Mouse (Mus musculus) large intestine, adult 2 months (tissue): ENCODE data around the gene Lrp2. TPM values are rescaled to one million over a fixed set of nuclear protein-coding genes. Genes with fewer than 3 reads are reported as not detected.

Experiments used
- DNase-seq: peaks from one replicate; pipeline ENCODE4 v3.0.0-alpha.2; 2012; ENCODE audit warnings: low read depth, low spot score
- WGBS: fragments of 180-500 bp; shearing (Covaris S2); methylation state at CpG from one replicate; pipeline ENCODE4 v1.1.7; 2018; 5-methylcytosine and 5-hydroxymethylcytosine counted together
- polyA plus RNA-seq: library from polyadenylated mRNA; depleted of rRNA; stranded (reverse); fragments of >200 nt; gene quantifications from 2 replicates; pipeline ENCODE4 v1.2.3, GENCODE M21; 2012

Gene Lrp2
- polyA plus RNA-seq, 1 experiment: 0.04 TPM

DNA sequence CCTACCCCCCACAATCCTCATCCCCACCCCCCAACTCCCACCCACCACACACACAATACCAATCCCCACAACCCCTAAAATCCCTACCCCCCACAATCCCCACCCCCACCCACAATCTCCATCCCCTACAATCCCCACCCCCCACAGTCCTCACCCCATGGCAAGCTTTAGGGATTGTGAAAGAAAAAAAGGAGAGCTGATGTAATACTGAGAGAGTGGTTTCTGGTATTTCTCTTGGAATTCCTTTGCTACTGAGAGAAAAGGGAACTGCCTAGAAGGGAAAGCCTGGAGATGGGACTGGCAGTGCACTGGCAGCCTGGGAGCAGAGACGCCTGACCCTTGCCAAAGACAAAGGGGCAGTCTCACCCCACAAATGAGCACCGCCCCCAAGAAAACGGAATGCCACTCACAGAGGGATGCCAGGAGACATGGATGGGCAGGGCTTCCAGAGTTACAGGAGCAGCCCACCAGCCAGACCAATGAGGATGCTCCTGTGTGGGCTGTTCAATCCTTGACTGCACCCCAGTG is 54.3 kb downstream of the Lrp2 start:
- 70% methylated on average over 3 of the region's 3 CpGs for WGBS
- DNase-seq: no peak

DNA sequence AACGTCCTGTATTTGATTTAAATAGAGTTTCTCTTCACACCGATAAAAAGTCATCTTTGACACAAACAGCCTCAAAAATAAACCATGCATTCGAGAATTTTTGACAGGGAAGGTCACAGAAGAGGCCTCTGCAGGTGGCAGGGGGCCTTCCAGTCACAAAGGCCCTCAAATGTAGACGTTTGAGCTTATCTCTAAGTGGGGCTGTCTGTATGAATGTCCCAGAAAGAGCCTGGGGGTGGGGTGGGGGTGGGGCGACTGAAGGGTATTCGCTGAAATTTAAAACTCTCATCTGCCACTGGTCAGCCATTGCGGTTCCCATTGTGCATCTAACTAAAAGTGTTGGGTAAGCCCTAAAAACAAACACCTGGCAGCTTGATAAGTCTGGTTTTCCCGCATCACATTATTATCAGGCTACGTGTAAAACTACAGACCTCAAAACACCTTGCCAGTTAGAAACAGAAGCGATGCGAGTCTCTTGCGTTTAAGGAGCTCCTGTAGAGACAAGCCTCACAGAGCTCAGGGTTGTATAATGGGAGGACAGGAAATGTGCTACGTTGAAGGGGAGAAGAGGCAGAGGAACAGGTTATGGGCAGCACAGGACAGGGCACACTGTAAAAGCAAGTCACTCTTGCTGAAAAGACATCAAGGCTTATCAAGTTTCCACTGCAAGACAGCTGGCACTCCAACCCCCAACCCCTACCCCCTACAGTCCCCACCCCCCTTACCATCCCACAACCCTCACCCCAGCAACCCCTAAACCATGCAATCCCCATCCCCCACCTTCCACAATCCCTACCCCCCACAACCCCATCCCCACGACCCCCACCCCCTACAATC is 55.0 kb downstream of the Lrp2 start:
- DNase-seq: no peak
- whole genome bisulfite sequencing: 33% methylated on average over 14 of the region's 14 CpGs

DNA sequence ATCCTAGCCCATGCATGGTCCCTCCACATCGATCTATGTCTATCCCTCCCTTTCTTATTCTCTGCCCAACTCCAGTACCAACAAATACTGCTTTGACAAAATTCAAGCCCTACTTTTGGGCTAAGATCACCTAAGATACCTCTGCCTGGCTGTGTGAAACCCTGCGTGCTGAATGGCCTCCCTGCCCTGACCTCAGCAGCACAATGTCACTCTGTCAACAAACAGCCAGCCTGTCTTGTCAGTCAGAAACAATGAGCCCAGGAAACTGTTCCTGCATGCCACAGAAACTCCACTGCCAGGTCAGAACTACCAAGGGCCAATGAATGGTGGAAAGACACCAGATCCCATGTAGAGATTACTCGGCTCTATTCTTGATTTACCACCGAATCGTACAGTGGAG is 55.7 kb downstream of the Lrp2 start:
- WGBS: 41% methylated on average over 5 of the region's 5 CpGs
- no peak for DNase-seq

- 87% methylated on average over 2 of the region's 2 CpGs for WGBS
- DNase-seq: no peak
These were observed 65.6 kb downstream of the Lrp2 start for GRCm38 (mm10) chr2:69520273-69520672.

GRCm38 (mm10) chr2:69518307-69518706 is 67.6 kb downstream of the Lrp2 start:
- DNase-seq: no peak
- WGBS: 34% methylated on average over 7 of the region's 7 CpGs

DNA sequence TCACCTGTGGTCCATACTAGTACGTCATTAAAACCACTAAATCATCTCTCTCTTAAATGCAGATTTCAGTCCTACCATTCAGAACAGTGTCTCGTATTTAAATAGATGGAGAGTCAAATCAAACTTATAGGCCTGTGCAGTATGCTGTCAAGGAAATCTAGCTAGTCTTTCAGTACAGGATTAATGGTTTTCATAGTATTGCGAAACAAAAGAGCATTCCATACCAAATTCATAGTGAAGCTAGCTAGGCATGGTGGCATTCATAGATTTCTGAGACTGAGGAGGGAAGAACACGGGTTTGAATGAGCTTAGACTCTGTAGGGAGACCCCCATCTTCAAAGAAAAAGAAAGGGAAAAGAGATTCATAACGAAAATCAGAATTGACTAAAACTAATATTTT is 74.1 kb downstream of the Lrp2 start:
- no peak for DNase-seq
- 79% methylated on average over 5 of the region's 5 CpGs for whole genome bisulfite sequencing

DNA sequence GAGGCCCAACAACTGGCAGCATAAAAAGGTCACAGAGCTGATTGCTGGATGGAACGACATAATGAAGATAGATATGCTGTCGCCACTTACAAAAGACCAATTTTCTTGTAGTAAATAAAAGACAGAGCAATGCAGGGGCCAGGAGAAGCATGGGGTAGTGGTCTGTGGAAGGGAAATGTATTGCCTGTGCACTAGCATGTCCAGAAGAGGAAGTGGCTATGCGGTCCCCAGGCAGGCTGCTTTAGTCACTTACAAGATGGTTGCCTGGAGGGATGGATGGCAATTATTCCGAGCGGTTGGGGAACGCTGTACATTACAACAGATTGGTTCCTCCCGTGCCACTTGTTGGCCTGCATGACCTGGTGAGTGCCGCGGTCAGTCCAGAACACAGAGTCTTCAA is 85.5 kb downstream of the Lrp2 start:
- DNase-seq: no peak
- WGBS: 87% methylated on average over 9 of the region's 9 CpGs

DNA sequence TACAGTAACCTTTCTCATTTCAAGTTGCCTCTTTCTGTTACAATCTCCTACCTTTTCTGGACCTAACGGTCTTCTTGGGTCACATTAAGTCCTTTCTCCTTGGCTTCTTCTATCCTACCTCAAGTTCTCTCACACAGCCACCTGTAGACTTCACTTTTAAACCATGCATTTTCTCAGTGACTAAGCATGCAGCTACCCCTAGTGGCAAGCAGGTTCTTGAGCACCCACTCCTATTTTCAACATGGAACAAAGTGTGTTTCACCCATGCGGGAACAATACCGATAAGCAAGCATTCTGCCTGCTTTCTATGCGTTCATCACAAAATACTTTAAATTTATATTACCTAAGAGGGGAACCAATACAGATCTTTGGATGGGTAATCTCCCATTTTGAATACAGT is 92.7 kb downstream of the Lrp2 start:
- 86% methylated on average over 4 of the region's 4 CpGs for WGBS
- DNase-seq: no peak

DNA sequence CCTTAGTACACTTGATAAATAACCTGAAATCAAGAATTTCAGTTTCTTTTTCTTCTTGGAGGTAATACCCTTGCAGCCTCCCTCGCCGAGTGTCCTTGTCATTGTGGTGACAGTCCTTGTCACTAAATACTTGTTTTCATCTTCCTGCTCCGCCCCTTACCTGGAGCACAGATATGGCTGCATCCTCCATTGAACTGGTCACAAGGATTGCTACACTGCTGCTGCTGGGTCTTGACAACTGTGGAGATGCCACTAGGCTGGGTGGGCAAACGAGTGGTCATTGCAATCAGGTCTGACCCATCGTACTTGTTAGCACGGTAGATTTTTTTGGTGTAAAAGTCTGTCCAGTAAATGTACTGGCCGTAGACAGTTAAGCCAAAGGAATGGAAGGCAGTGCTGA is 104.9 kb downstream of the Lrp2 start:
- WGBS: 89% methylated on average over 7 of the region's 7 CpGs
- DNase-seq: no peak

DNA sequence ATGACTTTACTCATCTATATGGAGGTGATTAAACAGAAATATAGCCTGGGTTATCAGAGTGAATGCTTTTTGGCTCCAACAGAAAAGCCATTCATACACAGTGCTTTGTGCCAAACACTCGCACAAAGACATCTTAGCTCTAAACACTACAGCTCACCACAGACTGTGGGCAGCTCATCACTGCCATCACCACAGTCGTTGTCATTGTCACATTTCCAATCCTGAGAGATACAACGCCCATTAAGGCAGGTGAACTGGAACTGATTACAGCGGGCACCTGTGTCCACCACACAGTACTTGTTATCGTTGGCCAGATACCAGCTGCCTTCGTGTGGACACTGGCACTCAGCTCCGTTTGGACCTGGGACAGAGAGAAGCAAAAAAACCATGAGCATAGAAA is 106.0 kb downstream of the Lrp2 start:
- WGBS: 74% methylated on average over 7 of the region's 7 CpGs
- no peak for DNase-seq

- 81% methylated on average over 7 of the region's 7 CpGs for WGBS
These were observed 109.0 kb downstream of the Lrp2 start for GRCm38 (mm10) chr2:69476901-69477300.

DNA sequence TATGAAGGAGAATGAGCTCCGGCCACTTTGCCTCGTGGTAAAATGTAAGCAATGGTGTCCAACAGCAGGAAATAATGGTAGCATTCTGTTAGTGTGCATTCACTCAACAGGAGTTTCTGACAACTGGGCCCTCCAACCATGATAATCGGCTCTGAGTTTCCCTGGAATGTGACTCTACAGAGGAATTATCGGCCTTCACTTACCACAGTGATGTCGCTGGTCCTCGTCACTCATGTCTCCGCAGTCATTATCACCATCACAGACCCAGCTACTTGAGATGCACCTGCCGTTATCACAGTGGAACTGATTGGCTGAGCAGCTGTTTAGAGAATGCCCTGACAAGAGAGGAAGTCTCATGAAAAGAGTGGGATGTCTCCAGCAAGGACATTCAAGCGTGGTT is 110.7 kb downstream of the Lrp2 start:
- DNase-seq: no peak
- 85% methylated on average over 9 of the region's 9 CpGs for WGBS

More at GRCm38 (mm10) chr2:69476901-69477300, 109.0 kb downstream of the Lrp2 start:
- DNase-seq: no peak

DNA sequence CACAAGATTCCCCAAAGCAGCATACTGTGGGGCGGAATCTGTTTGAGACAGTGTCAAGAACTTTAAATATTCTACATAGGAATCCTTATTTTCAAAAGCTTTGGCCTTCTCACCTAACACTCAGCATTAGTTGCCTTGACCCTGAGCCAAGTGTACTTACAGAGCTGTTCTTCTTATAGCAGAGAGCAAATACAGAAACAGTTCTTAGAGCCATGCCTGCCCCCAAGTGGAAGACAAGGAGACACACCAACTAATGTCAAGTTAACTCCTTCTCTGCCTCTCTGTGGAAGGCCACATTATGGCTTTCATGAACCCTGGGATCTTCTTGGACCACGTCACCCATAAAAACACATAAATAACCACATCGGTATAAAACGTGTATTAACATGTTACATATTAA is 114.0 kb downstream of the Lrp2 start:
- WGBS: 72% methylated on average over 4 of the region's 4 CpGs
- DNase-seq: no peak

DNA sequence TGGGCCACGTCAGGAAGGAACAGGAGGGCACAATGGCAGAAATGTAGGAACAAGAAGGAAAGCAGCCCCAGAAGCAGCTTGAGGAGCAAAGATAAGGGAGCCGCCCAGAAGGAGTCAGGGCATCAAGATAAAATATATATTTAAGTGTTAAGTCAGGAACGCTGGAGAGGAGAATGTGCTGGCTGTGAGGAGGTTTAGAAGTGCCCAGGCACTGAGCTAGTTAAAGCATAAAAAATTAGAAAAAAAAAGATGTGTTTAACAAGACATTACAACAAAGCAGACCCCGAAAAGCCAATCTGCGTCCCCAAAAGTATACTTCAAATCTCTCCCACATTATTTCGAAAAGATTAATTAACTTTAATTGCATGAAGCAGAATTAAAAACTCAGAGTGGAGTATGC is 122.3 kb downstream of the Lrp2 start:
- no peak for DNase-seq
- WGBS: 81% methylated on average over 6 of the region's 6 CpGs

GRCm38 (mm10) chr2:69459481-69459880 is 126.4 kb downstream of the Lrp2 start:
- WGBS: 78% methylated on average over 17 of the region's 17 CpGs
- no peak for DNase-seq

DNA sequence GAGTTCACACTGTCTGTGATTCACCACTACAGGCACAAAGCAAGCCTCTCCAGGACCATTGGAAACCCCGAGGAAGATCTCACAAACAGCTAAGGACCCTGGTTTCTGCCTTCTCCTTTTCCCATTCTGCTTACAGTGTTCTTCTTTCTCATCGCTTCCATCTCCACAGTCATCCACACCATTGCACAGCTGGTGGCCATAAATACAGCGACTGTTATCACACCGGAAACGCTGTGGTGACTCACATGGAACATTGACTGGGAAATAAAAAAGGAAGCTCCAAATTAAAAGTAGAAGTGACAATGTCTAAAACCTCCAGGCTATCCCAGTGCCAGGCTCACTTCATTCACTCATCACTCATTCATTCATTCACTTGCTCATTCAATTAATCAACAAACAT is 134.7 kb downstream of the Lrp2 start:
- WGBS: 71% methylated on average over 5 of the region's 5 CpGs
- no peak for DNase-seq

GRCm38 (mm10) chr2:69448581-69448980 is 137.3 kb downstream of the Lrp2 start:
- 78% methylated on average over 4 of the region's 4 CpGs for WGBS
- DNase-seq: no peak

DNA sequence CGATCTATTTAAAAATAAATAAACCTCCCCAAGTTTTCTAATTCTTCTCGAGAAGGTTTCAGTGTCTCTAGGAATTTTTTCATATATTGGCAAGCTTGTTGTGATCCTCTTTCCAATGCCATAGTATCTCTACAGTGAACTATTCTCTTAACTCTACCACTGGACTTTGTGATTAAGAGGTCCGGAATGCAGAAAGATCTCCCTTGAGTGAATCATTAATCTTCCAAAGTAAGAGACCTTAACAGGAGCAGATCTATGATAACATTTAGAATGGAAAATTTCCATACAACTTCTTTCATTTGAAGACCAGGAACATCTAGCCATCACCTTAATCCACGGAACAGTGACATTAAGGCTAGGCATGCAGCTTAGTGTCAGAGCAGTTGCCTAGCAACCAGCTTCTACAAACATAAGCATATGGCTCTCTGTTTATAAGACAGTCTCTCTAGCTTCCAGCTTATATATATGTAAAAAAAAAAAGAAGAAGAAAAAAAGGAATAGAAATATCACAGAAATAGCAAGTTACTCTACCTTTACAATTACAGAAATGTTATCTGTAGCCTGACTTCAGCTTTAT is 139.9 kb downstream of the Lrp2 start:
- 51% methylated on average over 4 of the region's 4 CpGs for whole genome bisulfite sequencing
- no peak for DNase-seq

DNA sequence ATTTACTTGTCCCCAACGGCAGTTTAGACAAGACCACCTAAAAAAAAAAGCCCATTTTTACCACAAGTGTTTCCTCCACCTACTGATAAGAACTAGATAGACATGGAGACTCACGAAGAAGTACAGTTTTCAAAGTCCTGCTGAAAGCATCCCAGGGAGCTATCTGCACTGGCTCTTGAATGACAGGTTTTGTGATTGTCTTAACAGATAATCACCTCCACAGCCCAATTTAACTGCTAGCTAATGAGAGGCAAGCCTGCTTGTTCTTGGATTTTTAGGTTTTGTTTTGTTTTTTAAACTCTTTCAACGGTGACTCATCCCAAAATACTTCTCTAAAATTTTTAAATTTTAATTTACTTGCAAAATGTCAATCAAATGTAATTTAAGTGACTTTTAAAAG is 144.2 kb downstream of the Lrp2 start:
- DNase-seq: no peak
- 52% methylated on average over 3 of the region's 3 CpGs for WGBS

DNA sequence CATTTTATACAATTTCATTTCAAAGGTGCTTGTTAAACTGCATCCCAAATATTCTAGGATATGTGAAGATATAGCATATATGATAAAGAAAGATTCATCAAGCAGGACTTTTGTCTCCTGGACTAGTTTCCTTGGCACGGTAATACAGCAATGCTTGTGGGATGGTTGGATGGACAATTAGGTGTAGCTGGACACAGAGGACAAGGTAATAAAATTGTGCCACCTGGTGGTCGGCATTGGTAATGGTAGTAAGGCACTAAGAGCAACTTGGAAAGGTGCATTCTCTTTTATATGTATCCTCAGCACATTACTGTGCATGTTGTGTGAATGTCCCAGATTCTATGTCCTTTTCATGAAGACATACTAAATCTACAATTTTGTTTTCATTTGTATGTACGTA is 157.7 kb downstream of the Lrp2 start:
- peak; percentile 45 for DNase-seq
- WGBS: 32% methylated on average over 3 of the region's 3 CpGs

DNA sequence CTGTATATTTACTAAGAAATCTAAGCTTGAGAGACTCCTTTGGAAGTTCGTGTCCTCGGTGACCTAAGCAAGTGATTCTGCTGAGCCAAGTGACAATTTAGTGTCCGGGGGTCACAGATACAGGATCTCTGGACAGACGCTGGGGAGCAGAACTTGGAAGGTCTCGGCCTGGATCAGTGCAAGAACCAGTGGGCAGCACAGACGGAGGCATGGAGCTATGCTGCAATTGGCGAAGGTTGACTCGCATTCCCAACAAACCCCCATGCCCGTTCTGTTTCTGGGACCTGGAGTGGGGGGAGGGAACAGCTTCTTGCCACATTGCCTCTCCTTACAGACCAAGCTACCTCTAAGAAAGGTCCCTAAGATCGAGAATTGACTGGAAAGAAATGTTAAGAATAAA is 158.7 kb downstream of the Lrp2 start:
- WGBS: 85% methylated on average over 10 of the region's 10 CpGs
- DNase-seq: no peak
